Mouse (Mus musculus) hindbrain, embryonic 14.5 days (tissue): ENCODE results near the gene Coro6. TPM values are rescaled to one million over a fixed set of nuclear protein-coding genes. Genes with fewer than 3 reads are reported as not detected.
A peak's percentile ranks its signal among the peaks of the same experiment; 100 is the strongest.

ENCODE experiments used
- ATAC-seq: fragments of 200-750 bp; cut with Nextera tagmentation; 2 replicates; pipeline ENCODE4 v1.8.0; 2017; ENCODE audit warnings: moderate number of reproducible peaks, mild to moderate bottlenecking, moderate TSS enrichment, moderate library complexity; ENCODE audit not compliant: low FRiP score
- DNase-seq: peaks from one replicate; pipeline ENCODE4 v3.0.0-alpha.2; 2015; ENCODE audit warnings: low spot score
- H3K27ac ChIP-seq: fragments of 300-500 bp; sonication (generic); 2 replicates; pipeline ENCODE4 v1.5.1; 2014; ENCODE audit warnings: mild to moderate bottlenecking, moderate library complexity
- H3K27me3 ChIP-seq: fragments of 300-500 bp; sonication (generic); 2 replicates; pipeline ENCODE4 v1.6.1; 2014; ENCODE audit warnings: mild to moderate bottlenecking, low read length, mixed read lengths; ENCODE audit not compliant: control insufficient read depth, insufficient read depth
- H3K36me3 ChIP-seq: fragments of 300-500 bp; sonication (generic); replicated peaks from 2 replicates; pipeline ENCODE4 v1.6.1; 2014; ENCODE audit not compliant: control insufficient read depth, insufficient read depth
- H3K4me1 ChIP-seq: fragments of 300-500 bp; sonication (generic); replicated peaks from 2 replicates; pipeline ENCODE4 v1.6.1; 2014; ENCODE audit warnings: antibody characterized with exemption, low read length, mixed read lengths; ENCODE audit not compliant: control insufficient read depth, insufficient read depth
- H3K4me2 ChIP-seq: fragments of 300-500 bp; sonication (generic); replicated peaks from 2 replicates; pipeline ENCODE4 v1.6.1; 2014; ENCODE audit warnings: mild to moderate bottlenecking, moderate library complexity
- H3K4me3 ChIP-seq: fragments of 300-500 bp; sonication (generic); replicated peaks from 2 replicates; pipeline ENCODE4 v1.5.1; 2014; ENCODE audit warnings: mild to moderate bottlenecking, low read length
- H3K9ac ChIP-seq: fragments of 300-500 bp; sonication (generic); 2 replicates; pipeline ENCODE4 v1.6.1; 2014
- H3K9me3 ChIP-seq: fragments of 300-500 bp; sonication (generic); 2 replicates; pipeline ENCODE4 v1.6.1; 2016; ENCODE audit warnings: low read length; ENCODE audit not compliant: control insufficient read depth
- WGBS: fragments of 180-500 bp; shearing (Covaris S2); extraction: QIAGEN DNeasy Blood & Tissue Kit; methylation state at CpG from one replicate; pipeline ENCODE4 v1.1.7; 2014; 5-methylcytosine and 5-hydroxymethylcytosine counted together
- polyA plus RNA-seq: library from polyadenylated mRNA; unstranded; fragments of >200 nt; fragmentation: Nextera tagmentation; extraction: Ambion mirVana; gene quantifications from 2 replicates; pipeline ENCODE4 v1.2.1, GENCODE M21; 2014

The Coro6 gene
- polyA plus RNA-seq, 1 experiment from 2014 or later = 0.82 TPM

- H3K27ac ChIP-seq = no peak overlapping the region; the same call in 1 of the 2 replicates
These were observed 51.6 kb downstream of the Coro6 start for GRCm38 (mm10) chr11:77513811-77514170.

DNA sequence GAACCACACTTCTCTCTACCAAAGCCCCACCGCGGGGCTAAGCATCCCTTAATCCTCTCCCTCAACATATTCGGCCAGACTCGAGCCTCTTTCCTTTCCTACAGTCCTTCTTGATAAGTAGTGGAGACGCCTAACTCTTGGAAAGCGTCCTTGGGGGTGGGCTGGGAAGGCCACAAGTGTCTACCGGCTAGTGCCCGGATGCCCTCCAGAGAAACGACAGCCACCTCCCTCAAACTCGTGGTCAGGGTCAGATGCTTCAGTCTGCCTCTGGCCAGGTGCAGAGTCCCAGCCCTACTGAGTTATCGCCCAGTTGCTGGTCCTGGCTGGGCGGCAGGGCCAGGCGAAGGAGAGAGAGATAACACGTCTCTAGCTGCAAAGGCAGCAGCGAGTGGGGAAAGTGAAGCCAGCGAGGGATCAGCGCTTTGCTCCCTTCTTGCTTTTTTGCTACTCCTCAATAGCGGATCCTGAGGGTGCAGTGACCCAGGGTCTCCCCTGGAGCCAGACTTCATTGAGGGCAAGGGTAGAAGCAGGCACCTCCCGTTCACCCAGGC, 52.1 kb downstream of the Coro6 start:
- Histone ChIP-seq H3K4me3 (peak overlapping the region; percentile 45), H3K9ac (no peak overlapping the region), H3K27ac (no peak overlapping the region), H3K36me3 (no peaks in the 10 kb centered on the region), H3K27me3 (peaks cover 24% of the 10 kb centered on the region), H3K4me1 (peaks cover 27% of the 10 kb centered on the region), H3K9me3 (no peaks in the 10 kb centered on the region), H3K4me2 (peak overlapping the region; percentile 97)
- DNase-seq (no peak), ATAC-seq (no peak)
- 6% methylated on average over 19 of the region's 19 CpGs for WGBS

More at GRCm38 (mm10) chr11:77513811-77514170, 51.6 kb downstream of the Coro6 start:
- ATAC-seq = no peak
- no peaks in the 10 kb centered on the region for H3K36me3 ChIP-seq
- peak overlapping the region; percentile 62 for H3K4me3 ChIP-seq
- no peaks in the 10 kb centered on the region for H3K9me3 ChIP-seq
- 9% methylated on average over 10 of the region's 10 CpGs for WGBS
- peak overlapping the region; percentile 97 for H3K4me2 ChIP-seq
- peaks cover 24% of the 10 kb centered on the region for H3K27me3 ChIP-seq
- peaks cover 27% of the 10 kb centered on the region for H3K4me1 ChIP-seq
- no peak for DNase-seq
- 0 out of 2 replicates have a peak overlapping the region, but pooled peaks have one; percentile 25 for H3K9ac ChIP-seq

DNA sequence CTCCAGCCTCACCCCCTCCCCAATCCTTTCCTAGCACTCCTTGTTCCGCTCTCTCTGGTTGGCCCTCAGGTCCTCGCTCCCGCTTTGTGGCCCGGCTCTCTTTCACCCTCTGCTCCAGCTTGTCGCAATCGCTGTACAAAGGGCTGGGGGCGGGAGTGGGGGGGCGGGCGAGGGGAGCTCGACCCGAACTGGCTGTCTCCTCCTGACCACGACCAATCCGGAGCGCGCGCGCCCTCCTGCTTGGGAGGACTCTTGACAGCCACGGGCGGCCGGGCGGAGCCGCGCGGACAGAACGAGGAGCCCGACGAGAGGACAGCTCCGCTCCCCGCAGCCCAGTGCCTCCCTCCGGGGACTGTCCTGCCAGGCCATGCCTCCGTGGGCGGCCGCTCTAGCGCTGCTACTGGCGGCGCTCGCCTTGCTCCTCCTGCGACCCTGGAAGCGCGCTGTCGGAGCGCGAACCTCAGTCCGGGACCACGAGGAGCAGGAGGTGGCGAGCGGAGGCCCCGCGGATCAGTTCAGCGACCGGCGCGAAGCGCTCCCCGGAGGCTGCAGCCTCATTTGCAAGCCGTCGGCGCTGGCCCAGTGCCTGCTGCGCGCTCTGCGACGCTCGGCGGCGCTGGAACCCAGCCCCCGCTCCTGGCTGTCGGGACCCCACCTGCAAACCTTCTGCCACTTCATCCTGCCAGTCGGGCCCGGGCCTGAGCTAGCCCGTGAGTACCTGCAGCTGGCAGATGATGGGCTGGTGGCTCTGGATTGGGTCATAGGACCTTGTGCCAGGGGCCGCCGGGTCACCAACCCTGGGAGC, 52.8 kb downstream of the Coro6 start, which contains the start of gene Abhd15:
TSS of gene Abhd15 (plus strand) at position 290 of the 805 bp plus-strand sequence.
- H3K4me3 ChIP-seq = peak within 1 kb of the TSS; percentile 62
- WGBS = under 1% methylated on average over 71 of the region's 72 CpGs
- peak; percentile 57 for DNase-seq
- no peak within 1 kb of the TSS for H3K27ac ChIP-seq
- H3K4me2 ChIP-seq = peak within 1 kb of the TSS; percentile 97
- H3K9me3 ChIP-seq = no peaks in the 10 kb centered on the region
- ATAC-seq = peak; percentile 38
- H3K9ac ChIP-seq = peak within 1 kb of the TSS; percentile 57
- peaks cover 24% of the 10 kb centered on the region for H3K27me3 ChIP-seq
- H3K4me1 ChIP-seq = peaks cover 27% of the 10 kb centered on the region
- H3K36me3 ChIP-seq = no peaks in the 10 kb centered on the region

DNA sequence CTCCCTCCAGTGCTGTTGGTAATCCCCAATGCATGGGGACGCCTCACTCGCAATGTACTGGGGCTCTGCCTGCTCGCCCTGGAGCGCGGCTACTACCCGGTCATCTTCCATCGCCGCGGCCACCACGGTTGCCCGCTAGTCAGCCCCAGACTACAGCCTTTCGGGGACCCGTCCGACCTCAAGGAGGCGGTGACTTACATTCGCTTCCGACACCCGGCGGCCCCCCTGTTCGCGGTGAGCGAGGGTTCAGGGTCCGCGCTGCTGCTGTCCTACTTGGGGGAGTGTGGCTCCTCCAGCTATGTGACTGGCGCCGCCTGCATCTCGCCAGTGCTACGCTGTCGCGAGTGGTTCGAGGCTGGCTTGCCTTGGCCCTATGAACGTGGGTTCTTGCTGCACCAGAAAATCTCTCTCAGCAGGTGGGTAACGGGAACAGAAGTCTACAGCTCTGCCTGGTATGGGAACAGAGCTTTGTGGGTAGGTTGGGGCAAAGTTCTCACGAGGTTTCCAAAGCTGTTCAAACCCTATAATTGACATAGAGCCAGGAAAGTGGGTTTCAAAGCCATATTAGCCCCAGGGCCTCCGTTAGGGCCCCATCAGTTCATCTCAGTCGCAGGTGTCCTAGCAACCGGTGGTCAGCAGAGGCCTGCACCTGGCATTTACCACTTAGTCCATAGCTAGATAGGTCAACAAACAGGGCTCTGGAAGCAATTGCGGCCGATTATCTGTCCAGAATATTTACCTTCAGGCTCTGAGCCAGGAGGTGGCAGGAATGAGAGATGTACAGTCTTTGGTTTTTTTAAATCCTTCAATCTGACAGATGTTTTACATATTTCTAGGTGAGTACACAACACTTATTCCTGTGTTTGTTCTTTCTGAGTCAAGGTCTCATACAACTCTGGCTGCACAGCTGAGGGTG, 53.7 kb downstream of the Coro6 start, which contains the start of gene Trp53i13:
TSS of gene Trp53i13 (minus strand) at position 344 of the 916 bp plus-strand sequence.
- DNase-seq (no peak), ATAC-seq (no peak)
- peaks cover 30% of the 10 kb centered on the region for H3K4me1 ChIP-seq
- peak within 1 kb of the TSS; percentile 45 for H3K4me3 ChIP-seq
- H3K4me2 ChIP-seq = peak within 1 kb of the TSS; percentile 97
- peak within 1 kb of the TSS; percentile 57 for H3K9ac ChIP-seq
- peaks cover 24% of the 10 kb centered on the region for H3K27me3 ChIP-seq
- H3K27ac ChIP-seq = no peak within 1 kb of the TSS
- no peaks in the 10 kb centered on the region for H3K36me3 ChIP-seq
- no peaks in the 10 kb centered on the region for H3K9me3 ChIP-seq
- WGBS = 8% methylated on average over 39 of the region's 39 CpGs

- Histone ChIP-seq H3K9me3 (no peaks in the 10 kb centered on the region), H3K27me3 (peaks cover 24% of the 10 kb centered on the region), H3K4me3 (no peak overlapping the region), H3K9ac (no peak overlapping the region), H3K27ac (no peak overlapping the region), H3K4me1 (peaks cover 30% of the 10 kb centered on the region), H3K36me3 (no peaks in the 10 kb centered on the region), H3K4me2 (no peak overlapping the region)
- ATAC-seq = no peak
- DNase-seq = no peak
- WGBS = 45% methylated on average over 5 of the region's 5 CpGs
These were observed 54.6 kb downstream of the Coro6 start for GRCm38 (mm10) chr11:77516553-77517425.

GRCm38 (mm10) chr11:77518051-77518798, 56.0 kb downstream of the Coro6 start:
- ATAC-seq (no peak), DNase-seq (no peak)
- no peaks in the 10 kb centered on the region for H3K36me3 ChIP-seq
- 77% methylated on average over 27 of the region's 27 CpGs for WGBS
- no peak overlapping the region for H3K4me2 ChIP-seq
- peaks cover 24% of the 10 kb centered on the region for H3K27me3 ChIP-seq
- no peak overlapping the region for H3K4me3 ChIP-seq
- H3K27ac ChIP-seq = no peak overlapping the region
- no peaks in the 10 kb centered on the region for H3K9me3 ChIP-seq
- no peak overlapping the region for H3K9ac ChIP-seq
- peaks cover 25% of the 10 kb centered on the region for H3K4me1 ChIP-seq

DNA sequence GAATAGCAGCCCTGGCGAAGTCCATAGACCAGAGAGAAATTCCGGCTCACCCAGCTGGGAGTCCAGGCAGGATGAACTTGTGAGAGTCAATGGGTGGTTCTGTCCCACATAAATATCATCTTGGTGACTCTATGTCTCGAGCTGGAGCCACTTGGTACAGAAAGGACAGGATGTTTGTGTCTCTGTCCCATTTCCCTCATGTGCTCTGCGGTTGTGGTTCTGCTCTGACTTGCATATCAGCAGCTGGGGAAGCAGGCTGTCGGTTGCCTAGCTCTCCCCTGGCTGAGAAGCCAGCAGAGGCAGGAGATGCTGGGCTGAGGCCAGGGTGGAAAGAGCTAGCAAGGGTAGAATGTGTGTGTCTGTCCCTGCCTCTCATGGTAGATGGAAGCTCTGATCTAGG, 56.8 kb downstream of the Coro6 start, which contains the start of gene Gm10392:
TSS of gene Gm10392 (minus strand) at position 156 of the 400 bp plus-strand sequence.
- 67% methylated on average over 5 of the region's 5 CpGs for WGBS
- H3K4me2 ChIP-seq = no peak within 1 kb of the TSS

More for the DNA sequence above, 56.8 kb downstream of the Coro6 start, which contains the start of gene Gm10392:
- Histone ChIP-seq H3K4me3 (no peak within 1 kb of the TSS), H3K36me3 (no peaks in the 10 kb centered on the region), H3K9ac (no peak within 1 kb of the TSS), H3K27me3 (peaks cover 20% of the 10 kb centered on the region), H3K9me3 (no peaks in the 10 kb centered on the region), H3K27ac (no peak within 1 kb of the TSS), H3K4me1 (peaks cover 20% of the 10 kb centered on the region)
- DNase-seq (no peak), ATAC-seq (no peak)
